Mouse (Mus musculus) lung, postnatal 10 days (tissue): Measurements from ENCODE around the gene Rps7.

ENCODE experiments used
- DNase-seq: peaks from one replicate; pipeline ENCODE4 v3.0.0; 2021

Gene Rps7

DNA sequence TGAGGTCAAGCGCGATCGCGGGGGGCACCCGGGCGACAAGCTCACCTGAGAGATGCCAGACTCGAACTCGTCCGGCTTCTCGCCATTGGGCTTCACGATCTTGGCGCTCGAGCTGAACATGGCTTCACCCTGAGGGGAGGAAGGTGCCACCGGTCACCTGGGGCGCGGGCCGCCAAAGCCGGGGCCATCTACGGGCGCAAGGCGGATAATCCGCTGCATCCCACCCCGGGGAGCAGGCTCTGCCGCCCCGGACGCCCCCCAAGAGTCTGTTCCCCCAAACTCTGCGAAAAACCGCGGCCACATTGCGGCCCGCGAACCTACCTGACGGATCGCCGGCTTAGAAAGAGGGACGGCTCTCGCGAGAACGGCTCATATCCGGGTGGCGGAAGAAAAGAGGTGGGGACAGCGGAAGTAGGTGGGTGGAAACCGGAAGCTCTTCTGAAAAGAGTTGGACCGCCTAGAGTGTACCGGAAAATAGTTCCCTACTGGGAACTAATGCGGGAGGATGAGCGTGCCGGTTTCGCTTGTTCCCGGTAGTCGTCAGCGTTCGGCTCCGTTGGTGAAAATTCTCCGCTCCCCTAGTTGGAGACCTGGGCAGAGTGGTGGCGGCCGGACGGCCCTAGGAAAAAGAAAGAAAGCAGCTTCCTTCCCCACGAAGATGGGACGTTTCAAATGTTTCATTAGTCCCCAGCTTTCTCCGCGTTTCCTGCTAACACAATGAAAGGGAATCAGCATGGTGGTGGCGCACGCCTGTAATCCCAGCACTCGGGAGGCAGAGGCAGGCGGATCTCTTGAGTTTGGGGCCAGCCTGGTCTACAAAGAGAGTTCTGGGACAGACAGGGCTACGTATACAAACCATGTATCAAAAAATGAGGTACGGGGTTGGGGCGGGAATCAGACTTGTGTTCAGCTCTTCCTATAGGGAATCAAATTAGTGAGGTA, at the start of gene Rps7:
TSS of gene Rps7 (minus strand) at position 419 of the 942 bp plus-strand sequence.
- DNase-seq: peak; percentile 96

DNA sequence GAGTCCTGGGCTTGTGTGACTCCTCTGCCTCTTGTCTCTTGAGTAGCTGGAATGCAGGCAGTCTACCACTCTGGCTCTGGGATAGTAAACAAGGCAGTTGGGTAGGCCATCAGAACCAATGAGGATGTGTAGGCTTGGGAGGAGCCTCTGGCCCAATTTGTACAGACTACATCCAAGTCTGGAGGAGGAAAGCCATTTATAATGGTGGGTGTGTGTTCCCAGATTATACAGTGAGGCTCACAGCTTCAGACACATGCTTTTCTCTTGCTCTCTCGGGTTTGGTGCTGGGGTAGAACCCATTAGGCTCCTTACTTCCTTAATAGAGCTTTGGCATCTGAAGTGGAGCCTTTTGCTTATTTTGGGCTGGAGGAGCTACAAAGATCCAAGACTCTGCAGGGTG, 48.9 kb upstream of the Rps7 start:
- DNase-seq: no peak

DNA sequence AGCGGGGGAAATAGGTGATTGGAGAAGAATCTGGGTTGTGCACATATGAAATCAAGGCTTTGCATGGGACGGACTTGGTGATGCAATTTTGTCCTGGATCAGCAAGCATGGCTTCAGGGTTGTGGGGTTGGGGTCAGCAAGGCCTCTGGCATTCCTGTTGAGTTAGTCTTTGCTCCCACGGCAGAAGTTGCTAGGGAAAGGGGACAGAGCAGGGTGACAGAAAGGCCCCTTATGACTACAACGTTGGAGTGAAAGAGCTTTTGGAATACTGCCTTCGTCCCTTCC, 40.1 kb upstream of the Rps7 start:
- no peak for DNase-seq

DNA sequence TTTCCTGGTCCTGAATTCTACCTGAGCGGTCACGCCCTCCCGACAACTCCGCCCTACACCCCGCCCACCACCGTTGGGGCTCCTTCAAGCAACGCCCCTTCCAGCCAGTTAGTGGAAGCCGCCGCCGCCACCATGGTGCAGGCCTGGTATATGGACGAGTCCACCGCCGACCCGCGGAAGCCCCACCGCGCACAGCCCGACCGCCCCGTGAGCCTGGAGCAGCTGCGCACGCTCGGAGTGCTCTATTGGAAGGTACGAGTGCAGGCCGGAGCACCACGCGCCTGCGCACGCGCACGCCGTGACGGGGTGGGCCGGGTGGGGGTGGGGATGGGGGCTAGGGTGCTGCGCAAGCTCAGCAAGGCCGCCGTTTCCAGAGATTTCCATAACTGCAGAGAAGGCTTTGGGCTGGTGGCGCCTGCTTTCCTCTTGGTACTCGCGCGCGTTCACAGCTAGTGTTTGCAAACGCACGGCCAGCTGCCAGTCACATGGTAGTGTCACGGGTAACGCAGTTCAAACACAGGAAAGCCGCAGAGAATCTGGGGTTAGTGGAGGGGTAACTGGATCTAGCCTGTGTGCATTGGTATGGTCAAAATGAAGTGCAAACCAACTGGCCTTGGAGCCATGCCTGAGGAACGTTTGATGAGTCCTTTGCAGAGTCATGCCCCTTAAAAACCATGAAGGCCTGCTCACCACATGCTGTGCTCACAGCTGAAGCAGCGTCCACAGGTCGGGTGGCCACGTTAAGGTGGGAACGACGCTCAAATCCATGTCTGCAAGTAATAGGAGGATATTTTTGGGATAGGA, 39.6 kb upstream of the Rps7 start, which contains the start of gene Adi1:
TSS of gene Adi1 (plus strand) at position 111 of the 804 bp plus-strand sequence.
- peak; percentile 88 for DNase-seq

DNA sequence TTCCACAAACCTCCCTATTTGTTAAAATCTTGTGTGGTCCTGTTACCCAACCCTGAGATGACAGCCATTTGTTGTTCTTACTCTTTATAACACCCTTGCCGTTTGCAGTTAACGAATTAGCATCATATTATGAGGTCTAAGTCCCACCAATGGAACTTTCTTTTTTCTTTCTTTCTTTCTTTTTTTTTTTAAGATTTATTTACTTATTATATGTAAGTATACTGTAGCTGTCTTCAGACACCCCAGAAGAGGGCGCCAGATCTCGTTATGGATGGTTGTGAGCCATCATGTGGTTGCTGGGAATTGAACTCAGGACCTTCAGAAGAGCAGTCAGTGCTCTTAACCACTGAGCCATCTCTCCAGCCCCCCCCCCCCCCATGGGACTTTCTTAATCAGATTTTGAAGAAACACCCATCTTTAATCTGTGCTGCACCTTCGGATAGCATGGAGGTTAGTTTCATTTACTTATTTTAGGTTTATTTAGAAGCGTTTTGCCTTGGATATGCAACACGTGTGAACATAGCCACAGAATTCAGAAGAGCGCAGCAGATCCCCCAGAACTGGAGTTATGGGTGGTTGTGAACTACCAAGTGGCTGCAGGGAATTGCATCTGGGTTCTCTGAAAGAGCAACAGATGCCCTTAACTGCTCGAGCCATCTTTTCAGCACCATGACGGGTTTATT, 38.4 kb upstream of the Rps7 start:
- DNase-seq: no peak

DNA sequence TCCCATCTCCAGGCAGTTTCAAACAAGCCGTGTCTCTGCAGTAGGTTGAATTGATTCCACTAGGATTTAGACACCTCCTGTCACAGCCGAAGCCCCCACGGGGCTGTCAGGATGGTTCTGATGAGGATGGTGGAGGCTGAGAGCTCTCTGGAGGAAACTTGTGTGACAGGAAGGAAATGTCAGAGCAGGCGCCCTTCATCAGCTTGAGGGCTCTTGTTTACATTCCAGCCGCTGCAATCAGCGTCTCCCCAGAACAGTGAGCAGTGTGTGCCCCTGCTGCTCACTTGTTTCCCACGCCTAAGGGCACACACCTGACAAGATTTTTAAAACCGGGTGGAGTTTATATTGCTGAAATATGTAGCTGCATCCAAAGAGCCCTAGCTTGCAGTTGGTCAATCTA, 31.5 kb upstream of the Rps7 start:
- DNase-seq: peak; percentile 30

DNA sequence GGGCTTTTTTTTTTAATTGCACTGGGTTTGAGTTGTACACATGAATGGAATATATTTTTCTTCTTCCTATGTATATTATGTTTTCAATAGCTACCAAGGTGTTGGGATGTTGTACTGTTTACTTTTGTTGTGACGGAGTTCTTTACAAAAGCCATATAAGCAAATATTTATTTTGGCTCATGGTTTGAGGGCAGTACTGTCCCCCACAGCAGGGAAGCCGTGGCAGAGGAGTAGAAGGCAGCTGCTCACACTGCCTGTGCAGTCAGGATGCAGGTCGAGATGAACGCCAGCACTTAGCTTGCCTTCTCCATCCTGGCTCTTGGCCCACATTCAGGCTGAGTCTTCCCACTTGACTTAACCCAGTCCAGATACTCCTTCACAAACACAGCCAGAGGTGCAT, 31.0 kb upstream of the Rps7 start:
- peak; percentile 13 for DNase-seq

DNA sequence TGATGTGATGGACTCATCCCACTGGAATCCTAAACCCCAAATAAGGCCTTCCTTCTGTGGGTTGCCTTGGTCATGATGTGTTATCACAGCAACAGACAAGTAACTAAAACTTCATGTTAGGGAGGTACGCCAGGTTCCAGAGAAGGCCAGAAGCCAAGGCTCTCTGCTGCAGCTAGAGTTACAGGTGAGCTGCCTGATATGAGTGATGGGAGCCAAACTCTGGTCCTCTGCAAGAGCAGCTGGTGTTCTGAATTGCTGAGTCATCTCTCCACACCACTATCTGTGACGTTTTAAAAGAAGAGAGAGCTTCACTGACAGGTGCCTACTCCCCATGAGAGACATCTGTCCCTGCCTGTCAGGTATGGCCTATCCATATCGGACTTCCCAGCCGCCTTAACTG, 26.9 kb upstream of the Rps7 start:
- no peak for DNase-seq

DNA sequence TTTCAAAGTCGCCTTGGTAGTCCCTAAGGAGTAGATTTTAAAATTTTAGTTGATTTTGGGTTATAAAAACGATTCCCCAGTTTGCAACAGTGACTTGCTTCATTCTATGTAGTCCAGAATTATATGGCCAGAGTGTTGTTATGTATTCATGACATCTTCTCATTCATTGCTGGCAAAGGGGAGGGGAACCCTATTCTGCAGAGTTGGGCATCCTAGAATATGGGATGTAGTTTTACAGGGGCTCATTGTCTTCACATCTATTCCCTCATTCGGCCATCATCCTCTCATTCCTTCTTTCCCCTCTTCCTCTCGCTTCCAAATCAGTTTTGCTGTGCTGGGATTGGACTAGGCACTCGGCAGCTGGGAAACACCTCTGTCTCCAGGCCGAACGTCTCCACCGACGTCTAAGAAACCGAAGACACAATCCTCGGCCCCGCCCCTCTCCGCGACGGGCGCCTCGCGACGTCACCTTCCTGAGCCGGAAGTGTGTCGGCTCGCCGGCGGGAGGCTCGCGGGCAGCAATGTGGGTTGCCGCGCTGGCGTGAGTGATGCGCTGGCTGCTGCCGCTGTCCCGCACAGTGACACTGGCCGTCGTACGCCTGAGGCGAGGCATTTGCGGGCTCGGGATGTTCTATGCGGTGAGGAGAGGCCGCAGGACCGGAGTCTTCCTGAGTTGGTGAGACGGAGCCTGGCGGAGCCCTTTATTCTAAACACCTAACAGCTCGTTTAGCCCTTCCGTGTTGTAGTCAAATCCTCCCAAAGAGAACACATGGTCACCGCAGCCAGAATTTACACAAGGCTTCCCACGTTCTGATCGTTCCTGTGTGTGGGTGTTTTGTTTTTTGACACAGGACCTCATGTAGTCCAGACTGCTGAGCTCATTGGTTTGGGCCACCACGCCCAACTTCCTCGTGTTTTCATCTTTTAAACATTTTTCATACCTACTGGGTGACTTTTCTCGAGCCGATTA, 13.7 kb upstream of the Rps7 start, which contains the start of gene Rnaseh1:
TSS of gene Rnaseh1 (plus strand) at position 462 of the 970 bp plus-strand sequence.
- peak; percentile 95 for DNase-seq

DNA sequence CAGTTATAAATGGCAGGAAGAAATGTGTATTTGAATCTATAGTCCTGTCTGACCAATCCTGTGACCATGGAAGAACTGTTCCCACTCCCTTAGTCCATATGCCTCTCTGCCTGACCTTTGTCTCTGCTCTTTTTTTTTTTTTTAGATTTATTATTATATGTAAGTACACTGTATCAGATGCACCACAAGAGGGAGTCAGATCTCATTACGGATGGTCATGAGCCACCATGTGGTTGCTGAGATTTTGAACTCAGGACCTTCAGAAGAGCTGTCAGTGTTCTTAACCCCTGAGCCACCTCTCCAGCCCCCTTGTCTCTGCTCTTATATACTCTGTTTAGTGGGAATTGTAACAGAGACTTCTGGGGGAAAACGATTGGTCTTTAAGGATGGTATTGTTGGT, 3.0 kb upstream of the Rps7 start:
- no peak for DNase-seq

DNA sequence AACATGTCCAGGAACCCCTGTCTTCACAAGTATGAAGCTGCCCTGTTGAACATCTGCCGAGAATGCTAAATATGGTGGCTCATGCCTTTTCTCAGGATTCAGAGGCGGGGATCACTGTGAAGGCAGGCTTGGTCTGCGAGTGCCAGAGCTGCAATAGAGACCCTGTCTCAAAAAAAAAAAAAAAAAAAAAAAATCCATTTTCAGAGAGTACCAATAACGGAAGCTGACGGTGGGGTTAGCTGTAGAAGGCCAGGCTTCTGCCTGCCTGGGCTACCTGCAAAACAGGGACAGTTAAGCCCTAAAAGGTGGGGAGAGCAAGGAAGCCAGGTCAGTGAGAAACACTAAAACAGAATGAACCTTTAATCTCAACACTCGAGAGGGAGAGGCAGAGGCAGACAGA, 790 bp upstream of the Rps7 start:
- no peak for DNase-seq

DNA sequence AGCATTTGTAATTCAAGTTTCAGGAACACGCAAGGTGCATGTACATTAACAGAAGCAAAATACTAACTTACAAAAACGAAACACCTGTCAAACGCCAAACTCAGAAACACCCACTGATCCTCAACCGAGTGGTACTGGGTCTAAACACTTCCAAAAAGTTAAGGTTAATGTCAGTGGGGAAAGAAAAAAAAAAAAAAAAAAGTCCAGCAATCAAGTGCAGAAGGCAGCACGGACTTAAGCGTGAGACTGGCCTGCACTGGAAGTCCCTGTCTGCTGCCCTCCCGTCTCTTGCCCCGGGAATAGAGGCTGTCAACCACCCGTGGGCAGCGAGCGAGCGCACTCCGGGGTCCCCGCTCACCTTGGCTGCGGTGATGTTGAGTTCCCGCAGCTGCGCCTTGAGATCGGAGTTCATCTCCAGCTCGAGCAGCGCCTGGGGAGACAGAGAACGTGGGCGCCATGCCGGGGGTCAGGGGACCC, 657 bp downstream of the Rps7 start:
- no peak for DNase-seq

DNA sequence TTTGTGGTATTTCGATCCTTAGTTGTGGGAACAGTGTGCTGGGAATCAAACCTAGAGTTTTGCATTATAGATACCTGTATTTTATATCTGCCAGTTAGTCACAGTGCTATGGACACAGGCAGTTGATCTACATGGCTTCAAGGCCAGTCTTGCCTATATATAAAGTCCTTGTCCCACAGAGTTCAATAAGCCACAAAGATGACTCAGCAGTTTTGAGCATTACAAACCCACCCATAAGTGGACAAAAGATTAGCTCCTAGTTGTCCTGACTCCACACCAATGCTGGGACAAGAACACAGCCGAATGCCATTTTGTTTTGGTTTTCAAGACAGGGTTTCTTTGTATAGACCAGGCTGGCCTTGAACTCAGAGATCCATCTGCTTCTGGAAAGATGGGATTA, 7.3 kb downstream of the Rps7 start:
- no peak for DNase-seq

DNA sequence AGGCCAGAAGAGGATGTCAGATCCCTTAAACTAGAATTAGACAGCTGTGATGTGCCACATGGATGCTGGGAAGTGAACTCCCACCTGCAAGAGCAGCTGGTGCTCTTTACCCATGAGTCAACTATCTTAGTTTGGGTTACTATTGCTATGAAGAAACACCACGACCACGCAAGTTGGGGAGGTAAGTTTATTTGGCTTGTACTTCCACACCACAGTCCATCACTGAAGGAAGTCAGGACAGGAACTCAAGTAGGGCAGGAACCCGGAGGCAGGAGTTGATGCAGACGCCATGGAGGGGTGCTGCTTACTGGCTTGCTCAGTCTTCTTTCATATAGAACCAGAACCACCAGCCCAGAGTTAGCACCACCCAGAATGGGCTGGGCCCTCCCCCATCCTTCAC, 8.7 kb downstream of the Rps7 start:
- DNase-seq: no peak

DNA sequence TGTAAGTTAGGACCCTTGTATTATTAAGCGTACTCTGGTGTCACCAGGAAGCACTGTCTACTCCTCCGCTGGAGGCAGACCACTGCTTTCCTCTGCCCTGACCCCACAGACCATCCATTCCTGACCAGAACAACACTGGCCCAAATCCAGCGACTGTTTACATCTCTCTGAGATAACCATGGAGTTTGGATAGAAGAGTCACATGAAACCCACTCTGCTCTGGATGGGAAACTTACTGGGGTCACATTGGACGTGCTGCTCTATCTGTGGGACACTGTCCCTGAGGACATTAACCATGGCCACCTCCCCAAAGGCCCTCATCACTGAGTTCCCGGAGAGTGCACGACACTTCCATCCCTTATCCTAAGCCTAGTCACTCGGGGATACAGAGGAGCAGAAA, 10.3 kb downstream of the Rps7 start:
- DNase-seq: no peak

DNA sequence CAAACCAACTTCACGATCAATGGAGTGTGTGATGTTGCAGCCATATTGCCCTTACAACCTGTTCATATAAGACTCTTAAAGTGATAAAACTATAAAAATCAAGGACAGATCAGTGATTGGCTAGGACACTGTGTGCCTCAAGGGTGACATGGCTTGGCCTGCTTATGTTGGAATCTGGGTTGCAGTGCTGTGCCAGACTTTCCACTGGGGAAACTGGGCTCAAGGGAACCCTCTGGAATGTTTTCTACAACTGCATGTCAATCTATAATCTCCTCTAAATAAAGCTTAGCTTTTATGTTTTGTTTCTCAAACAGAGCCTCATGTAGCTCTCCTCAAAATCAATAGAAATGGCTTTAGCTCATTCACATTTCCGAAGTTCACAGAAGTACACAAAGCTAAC, 11.5 kb downstream of the Rps7 start:
- DNase-seq: no peak

DNA sequence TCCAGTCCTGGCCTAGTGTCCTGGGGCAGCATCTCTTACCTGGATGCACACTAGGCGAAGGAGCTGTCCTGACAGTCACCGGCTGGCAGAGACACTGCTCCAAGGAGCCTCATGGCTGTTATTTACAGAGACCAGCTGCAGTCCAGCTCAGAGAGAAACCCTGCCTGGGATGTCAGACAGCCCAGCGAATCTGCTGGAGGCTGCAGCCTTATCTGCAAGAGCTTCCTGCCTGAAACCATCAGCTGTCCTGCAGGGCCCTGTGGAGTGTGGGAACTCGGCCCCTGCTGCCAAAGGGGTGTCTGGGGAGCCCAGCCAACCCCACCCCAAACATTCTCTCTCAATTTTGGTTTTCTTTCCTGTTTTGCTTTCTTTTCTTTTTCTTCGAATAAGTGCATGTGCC, 12.6 kb downstream of the Rps7 start, which contains the start of gene Colec11:
TSS of gene Colec11 (minus strand) at position 183 of the 400 bp plus-strand sequence.
- DNase-seq: peak; percentile 29

DNA sequence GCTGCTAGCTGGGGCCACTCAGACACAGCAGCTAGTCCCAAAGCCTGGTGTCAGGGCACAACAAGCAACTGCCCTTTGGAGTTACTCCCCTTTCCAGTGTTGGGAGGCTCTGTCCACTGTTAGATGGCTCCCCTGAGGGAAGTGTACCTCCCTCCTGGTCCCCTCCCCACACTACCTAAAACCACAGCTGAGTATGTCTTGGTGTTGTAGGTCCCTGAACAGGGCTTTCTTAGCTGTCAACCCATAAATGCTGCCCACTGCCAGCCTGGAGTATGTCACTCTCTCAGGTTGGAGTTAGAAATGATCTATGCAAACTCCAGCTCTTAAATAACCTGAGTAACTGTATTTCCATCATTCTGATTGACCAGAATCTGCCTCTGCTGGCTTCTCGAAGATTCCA, 13.1 kb downstream of the Rps7 start:
- DNase-seq: no peak

DNA sequence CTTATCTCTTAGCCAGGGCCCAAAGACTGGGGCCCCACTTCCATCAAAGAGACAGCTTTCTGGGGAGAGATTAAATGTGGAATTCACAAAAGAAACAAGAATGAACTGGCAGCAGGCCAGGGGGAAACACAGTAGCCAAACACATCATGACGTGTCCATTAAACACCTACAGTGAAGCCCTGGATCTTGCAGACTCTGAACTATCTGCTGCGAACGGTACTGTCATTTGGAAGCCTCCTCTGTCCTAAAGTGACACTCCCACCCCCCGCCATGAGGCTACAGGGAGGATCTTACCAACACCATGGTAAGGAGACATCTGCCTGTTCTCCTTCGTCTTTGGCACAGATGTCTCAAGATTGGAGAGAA, 13.6 kb downstream of the Rps7 start:
- DNase-seq: peak; percentile 29

DNA sequence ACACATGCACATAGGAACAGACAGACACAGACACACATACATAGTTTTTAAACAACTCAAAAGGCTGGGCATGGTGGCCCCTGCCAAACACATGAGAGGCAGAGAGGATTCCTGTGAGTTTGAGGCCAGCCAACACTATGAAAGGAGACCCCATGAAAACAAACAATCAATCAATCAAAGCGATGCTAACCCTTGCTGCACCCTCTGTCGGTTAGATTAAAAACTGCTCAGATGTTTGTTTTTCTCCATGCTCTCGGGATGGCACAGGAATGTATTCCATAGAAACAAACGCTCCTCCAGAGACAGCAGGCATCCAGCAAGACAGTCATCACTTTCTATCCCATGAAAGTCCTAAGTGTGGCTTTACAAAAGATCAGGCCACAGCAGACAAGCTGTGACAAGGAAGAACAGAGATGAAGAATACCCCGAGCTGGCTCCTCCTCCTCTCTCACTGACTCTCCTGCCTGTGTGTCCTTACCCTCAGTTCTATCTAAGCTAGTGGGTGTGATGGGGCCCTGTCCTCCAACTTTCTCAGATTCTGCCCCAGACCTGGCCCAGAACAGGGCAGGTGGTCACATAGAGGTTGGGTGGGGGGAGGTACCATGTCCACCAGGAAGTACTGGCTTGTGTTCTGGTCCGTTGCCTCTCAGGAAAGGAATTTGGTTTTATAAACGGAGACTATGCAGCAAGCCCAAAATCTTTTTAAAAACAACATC, 14.1 kb downstream of the Rps7 start:
- DNase-seq: no peak

DNA sequence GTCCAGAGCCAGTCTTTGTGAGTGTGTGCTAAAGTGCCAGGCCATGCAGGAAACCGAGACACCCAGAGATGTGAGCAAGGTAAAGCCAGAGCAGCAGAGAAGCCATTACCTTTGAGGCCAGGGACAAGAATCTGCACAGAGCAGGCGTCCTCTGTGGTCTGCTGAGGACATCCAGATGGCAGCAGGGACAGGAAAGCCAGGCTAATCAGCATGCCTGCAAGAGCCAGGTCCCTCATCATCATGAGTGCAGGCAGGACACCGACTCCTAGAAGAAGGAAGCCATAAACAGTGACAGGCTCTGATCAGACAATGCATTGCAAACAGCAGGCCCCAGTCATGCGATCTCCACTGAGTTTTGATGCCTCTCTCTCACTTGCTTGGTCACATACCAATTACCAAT, 18.5 kb downstream of the Rps7 start:
- DNase-seq: no peak
